Mouse (Mus musculus): ENCODE measurements at regions not wholly inside any gene's neighbourhood (a gene's known extent, or its start where the extent isn't known, plus 50 kb on each side); places are given as distances from the start of the nearest gene placed in this dataset.

DNA sequence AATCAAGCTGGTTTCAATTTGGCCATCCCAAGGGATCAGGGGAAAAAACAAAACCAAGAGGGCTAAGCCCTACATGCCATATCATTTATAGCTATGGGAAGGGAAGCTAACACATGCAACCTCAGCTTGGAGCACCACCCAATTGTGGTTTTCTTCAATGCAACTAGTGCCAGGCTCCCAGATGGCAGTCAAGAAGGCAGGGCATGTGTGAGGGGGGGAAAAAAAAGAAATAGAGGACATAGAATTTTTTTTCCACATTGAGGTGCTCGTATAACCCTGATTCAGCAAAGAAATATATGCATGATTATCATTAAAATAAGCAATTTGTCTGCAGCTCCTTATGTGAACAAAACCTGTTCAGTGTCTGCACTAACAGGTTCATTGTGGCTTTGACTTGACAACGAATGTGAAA, 1281.4 kb upstream of the Cited2 start:
- no peak for TF ChIP-seq GATA1 (IDR thresholded peaks at IDR 0.05; ENCODE audit: borderline replicate concordance, low read length)
- no peak for TF ChIP-seq FLI1 (IDR thresholded peaks at IDR 0.05; ENCODE audit: low read length)

Data from megakaryocyte, embryonic 14.5 days (primary cell).